Mouse (Mus musculus): Measurements from ENCODE around the gene Acap1. TPM values are rescaled to one million over a fixed set of nuclear protein-coding genes. Genes with fewer than 3 reads are reported as not detected.
A peak's percentile ranks its signal among the peaks of the same experiment; 100 is the strongest.

The Acap1 gene
- total and polyA plus RNA-seq, 3 experiments = 39.6 to 70.9 (median 58.2) TPM

DNA sequence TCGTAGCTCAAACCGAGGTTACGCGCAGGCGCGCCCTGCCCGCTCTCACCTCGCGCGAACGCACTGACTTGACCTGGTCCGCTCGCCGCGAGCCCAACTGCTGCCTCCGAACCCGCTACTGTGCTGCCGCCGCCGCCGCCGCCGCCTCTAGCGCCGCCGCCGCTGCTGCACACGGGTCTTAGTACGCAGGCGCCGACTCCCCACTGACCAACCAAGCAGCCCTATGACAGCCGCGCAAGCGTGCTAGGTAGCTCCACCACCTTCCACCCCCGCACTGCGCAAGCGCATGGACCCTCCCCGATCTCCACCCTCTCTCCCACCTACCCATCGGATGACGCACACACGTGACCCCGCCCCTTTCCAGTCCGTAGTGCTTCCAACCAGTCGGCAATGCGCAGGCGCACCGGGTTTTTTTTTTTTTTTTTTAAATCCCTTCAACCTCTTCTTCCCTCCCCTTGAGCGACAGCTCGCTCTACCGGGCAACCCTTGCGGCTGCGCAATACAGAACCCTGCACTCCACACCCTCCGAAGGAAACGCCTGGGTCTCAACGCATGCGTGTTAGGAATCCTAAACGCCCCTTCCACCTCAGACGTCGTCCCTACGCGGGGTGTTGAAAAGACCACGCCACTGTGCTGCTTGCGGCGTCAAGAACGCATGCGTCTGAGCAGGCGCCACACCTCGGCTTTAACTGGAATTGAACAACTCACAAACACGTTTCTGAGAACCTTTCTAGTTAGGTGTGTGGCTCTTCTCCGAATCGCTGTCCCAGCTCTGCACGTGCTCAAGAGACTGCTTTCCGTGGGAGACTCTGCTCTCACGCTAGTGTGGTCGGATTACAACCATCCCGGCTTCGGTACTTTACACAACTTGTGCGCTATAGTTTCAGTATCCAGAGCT lies 26.0 kb upstream of the Acap1 start, which contains the start of gene Eif5a:
Gene Eif5a (minus strand): TSS at position 845 of the 898 bp plus-strand sequence.
- Histone ChIP-seq H3K27ac (ENCODE audit: insufficient read depth, low read depth) (peak within 1 kb of the TSS; percentile 94), H3K9me3 (replicated peaks; ENCODE audit: low read length) (no peaks in the 10 kb centered on the region), H3K4me3 (replicated peaks in 1 of 3; ENCODE audit: low read depth in 2 of 3, low read length in 2 of 3, poor library complexity in 1 of 3) (peak within 1 kb of the TSS; percentile 90 to 99 (median 95)), H3K4me1 (ENCODE audit: control insufficient read depth in 1 of 2, insufficient read depth in 2 of 2) (peaks cover 10 to 41% of the 10 kb centered on the region in 2 experiments), H3K79me2 (replicated peaks; ENCODE audit: control insufficient read depth, extremely low read depth, insufficient read depth, poor library complexity, severe bottlenecking) (peaks cover 47% of the 10 kb centered on the region), H3K27me3 (replicated peaks) (no peaks in the 10 kb centered on the region), H3K4me2 (ENCODE audit: insufficient read depth, low read depth, poor library complexity, severe bottlenecking) (peak within 1 kb of the TSS; percentile 94), H3K9ac (ENCODE audit: insufficient read depth, low read depth) (peak within 1 kb of the TSS; percentile 97), H3K36me3 (replicated peaks in 1 of 2; ENCODE audit: control insufficient read depth in 1 of 2, insufficient read depth in 1 of 2, low read length in 1 of 2) (peaks cover 26 to 31% of the 10 kb centered on the region in 2 experiments)
- TF ChIP-seq MXI1 (IDR thresholded peaks at IDR 0.05; ENCODE audit: low read depth, low read length) (peak; percentile 99), MAZ (IDR thresholded peaks at IDR 0.05; ENCODE audit: low read depth, low read length) (peak; percentile 88), MEF2A (IDR thresholded peaks at IDR 0.05; ENCODE audit: borderline replicate concordance, low read depth, low read length) (peak; percentile 84), ZMIZ1 (IDR thresholded peaks at IDR 0.05; ENCODE audit: low read depth, low read length) (peak; percentile 97), BHLHE40 (IDR thresholded peaks at IDR 0.05; ENCODE audit: low read depth, low read length) (peak; percentile 99), SMC3 (IDR thresholded peaks at IDR 0.05; ENCODE audit: low read depth, low read length) (peak; percentile 37; the same call in 1 of the 2 replicates), JUND (conservative IDR thresholded peaks at IDR 0.05; ENCODE audit: low read depth, low read length) (no peak), CHD1 (IDR thresholded peaks at IDR 0.05; ENCODE audit: low read depth, low read length) (no peak; the same call in 1 of the 2 replicates), GABPA (IDR thresholded peaks at IDR 0.05; ENCODE audit: insufficient replicate concordance, low read depth, low read length) (no peak), E2F4 (IDR thresholded peaks at IDR 0.05; ENCODE audit: insufficient replicate concordance, low read depth, low read length) (peak; percentile 80; the same call in 1 of the 2 replicates), KAT2A (IDR thresholded peaks at IDR 0.05; ENCODE audit: insufficient replicate concordance, low read length) (0 out of 2 replicates have a peak, but pooled peaks have one; percentile 74), USF1 (IDR thresholded peaks at IDR 0.05; ENCODE audit: low read depth, low read length) (peak; percentile 94), ZKSCAN1 (IDR thresholded peaks at IDR 0.05; ENCODE audit: borderline replicate concordance, low read depth, low read length) (no peak), TBP (conservative IDR thresholded peaks at IDR 0.05; ENCODE audit: low read depth, low read length) (peak; percentile 93), NRF1 (IDR thresholded peaks at IDR 0.05; ENCODE audit: low read depth, low read length) (peak; percentile 85), CHD2 (IDR thresholded peaks at IDR 0.05; ENCODE audit: low read length) (no peak), ZNF384 (IDR thresholded peaks at IDR 0.05; ENCODE audit: low read depth, low read length) (peak; percentile 100), TCF12 (IDR thresholded peaks at IDR 0.05; ENCODE audit: low read depth, low read length) (peak; percentile 85), MAX (IDR thresholded peaks at IDR 0.05; ENCODE audit: low read length) (peak; percentile 99), RAD21 (IDR thresholded peaks at IDR 0.05; ENCODE audit: low read depth, low read length) (no peak; the same call in 1 of the 2 replicates), RCOR1 (conservative IDR thresholded peaks at IDR 0.05; ENCODE audit: low read depth, low read length) (peak; percentile 93), USF2 (conservative IDR thresholded peaks at IDR 0.05; ENCODE audit: low read depth, low read length) (peak; percentile 92), CTCF (conservative IDR thresholded peaks at IDR 0.05 in 1 of 2, IDR thresholded peaks at IDR 0.05 in 1 of 2; ENCODE audit: low read depth in 2 of 2, low read length in 2 of 2) (peak; percentile 20 to 72; a peak in 3 of 4 replicates), NELFE (IDR thresholded peaks at IDR 0.05; ENCODE audit: low read depth, low read length) (peak; percentile 99), ZC3H11A (IDR thresholded peaks at IDR 0.05; ENCODE audit: low read depth, low read length) (no peak), ELF1 (IDR thresholded peaks at IDR 0.05; ENCODE audit: low read depth, low read length) (peak; percentile 87), POLR2AphosphoS2 (IDR thresholded peaks at IDR 0.05; ENCODE audit: low read depth, low read length) (peak; percentile 99), SIN3A (IDR thresholded peaks at IDR 0.05; ENCODE audit: low read length) (peak; percentile 98), IRF4 (IDR thresholded peaks at IDR 0.05; ENCODE audit: low read depth, low read length) (peak; percentile 18; the same call in 1 of the 2 replicates), POLR2A (IDR thresholded peaks at IDR 0.05; ENCODE audit: low read depth, low read length) (peak; percentile 98), MYC (IDR thresholded peaks at IDR 0.05; ENCODE audit: low read depth, low read length) (peak; percentile 100), HCFC1 (IDR thresholded peaks at IDR 0.05; ENCODE audit: low read depth, low read length) (peak; percentile 76), JUN (IDR thresholded peaks at IDR 0.05; ENCODE audit: insufficient read depth, low read depth, low read length) (peak; percentile 38; the same call in 1 of the 2 replicates), EP300 (IDR thresholded peaks at IDR 0.05; ENCODE audit: low read length) (no peak), MAFK (IDR thresholded peaks at IDR 0.05; ENCODE audit: insufficient replicate concordance, low read length) (no peak), PAX5 (IDR thresholded peaks at IDR 0.05; ENCODE audit: low read length) (no peak), UBTF (IDR thresholded peaks at IDR 0.05; ENCODE audit: low read depth, low read length) (peak; percentile 68; the same call in 1 of the 2 replicates), ETS1 (conservative IDR thresholded peaks at IDR 0.05; ENCODE audit: low read depth, low read length) (peak; percentile 60)
- in situ Hi-C loops (cut with MboI; ENCODE audit: low pct_ligation_motif_present, low pct_unique_long_range_greater_than_20kb, low sequenced_read_pairs) (no loop called here), dilution Hi-C loops (cut with MboI; ENCODE audit: extremely low pct_ligation_motif_present, extremely low pct_unique_long_range_greater_than_20kb, low sequenced_read_pairs) (no loop called here)
- peak; percentile 100 for DNase-seq (ENCODE audit: extremely low read depth)

All from CH12.LX (cell line).